8 mouse cellular contexts compared by ENCODE assay signal in the genomic region with DNA sequence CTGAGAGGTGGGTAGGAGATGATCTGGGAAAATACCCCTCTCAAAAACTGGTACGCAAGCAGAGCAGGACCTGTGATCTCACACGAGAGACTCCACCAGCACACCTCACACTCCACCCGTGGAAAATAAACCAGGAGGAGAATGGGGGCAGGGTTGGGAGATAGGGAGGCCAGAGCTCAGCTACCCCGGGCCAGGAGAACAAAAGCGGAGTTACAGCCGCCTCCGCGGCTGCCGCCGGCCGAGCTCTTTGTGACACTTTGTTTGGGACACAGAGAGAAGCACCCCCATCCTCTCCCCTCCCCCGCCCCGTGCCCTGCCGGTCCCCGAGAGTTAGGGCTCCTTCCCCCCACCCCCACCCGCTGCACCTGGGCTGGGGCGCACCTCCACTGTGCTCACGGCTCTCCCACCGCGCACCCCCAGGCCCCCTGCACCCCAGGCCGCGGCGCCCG. TPM values are rescaled to one million over a fixed set of nuclear protein-coding genes. Genes with fewer than 3 reads are reported as not detected.
A peak's percentile ranks its signal among the peaks of the same experiment; 100 is the strongest.
DNase-seq lines count a peak whose midpoint lies in the region; ATAC-seq and TF ChIP-seq lines count a peak whose summit lies in the region.

No protein-coding gene starts in this region.

- H3K27ac ChIP-seq in heart, adult 2 months: peak overlapping the region; percentile 61
- H3K27ac ChIP-seq in forebrain, embryonic 10.5 days: peak overlapping the region; percentile 100
- H3K27ac ChIP-seq in thymus, adult 2 months (ENCODE audit: control insufficient read depth, insufficient read depth, low read length): peak overlapping the region; percentile 97

- intact Hi-C loops in heart, adult 2 months (cut with DNase I): loop anchor here (10.0 kb wide), 1 partner anchor 261 kb away; a partner anchor contains a TSS

- no peak for TF ChIP-seq EP300 in heart, adult 2 months (IDR thresholded peaks at IDR 0.05; ENCODE audit: insufficient read depth, low read depth, low read length)

- H3K9me3 ChIP-seq in forebrain, embryonic 10.5 days: no peaks in the 10 kb centered on the region

- H3K36me3 ChIP-seq in heart, adult 2 months (ENCODE audit: control insufficient read depth, insufficient read depth, low read length): no peaks in the 10 kb centered on the region; the same call in 1 of the 2 replicates
- H3K36me3 ChIP-seq in forebrain, embryonic 10.5 days (replicated peaks): peaks cover 23% of the 10 kb centered on the region
- H3K36me3 ChIP-seq in thymus, adult 2 months (ENCODE audit: control insufficient read depth, insufficient read depth, low read length): no peaks in the 10 kb centered on the region

- H3K79me2 ChIP-seq in heart, adult 2 months (replicated peaks; ENCODE audit: control insufficient read depth, insufficient read depth, low read length): no peaks in the 10 kb centered on the region

- no peak for TF ChIP-seq POLR2A in heart, adult 2 months (IDR thresholded peaks at IDR 0.05; ENCODE audit: insufficient read depth, low read depth, low read length)
- TF ChIP-seq POLR2A in thymus, adult 2 months (IDR thresholded peaks at IDR 0.05; ENCODE audit: control insufficient read depth, extremely low read depth, insufficient read depth, low read length, poor library complexity): peak; percentile 73

- H3K27me3 ChIP-seq in heart, adult 2 months (ENCODE audit: control insufficient read depth, insufficient read depth, low read length): no peaks in the 10 kb centered on the region
- H3K27me3 ChIP-seq in forebrain, embryonic 10.5 days (ENCODE audit: poor library complexity, severe bottlenecking): no peaks in the 10 kb centered on the region
- H3K27me3 ChIP-seq in thymus, adult 2 months (ENCODE audit: control insufficient read depth, insufficient read depth, low read length): no peaks in the 10 kb centered on the region

- 4% methylated on average over 18 of the region's 24 CpGs for WGBS in heart, adult 2 months
- WGBS in forebrain, embryonic 10.5 days: 0% methylated on average over 24 of the region's 24 CpGs
- under 1% methylated on average over 23 of the region's 24 CpGs for WGBS in thymus, adult 2 months

- no peak for TF ChIP-seq CTCF in heart, adult 2 months (IDR thresholded peaks at IDR 0.05)
- no peak for TF ChIP-seq CTCF in thymus, adult 2 months (IDR thresholded peaks at IDR 0.05; ENCODE audit: borderline replicate concordance, control insufficient read depth, extremely low read depth, insufficient read depth, low read length, poor library complexity)

- peak; percentile 48 to 53 for DNase-seq in heart, adult 2 months
- no peak for DNase-seq in heart, adult 8-10 months (ENCODE audit: low spot score)
- peak; percentile 60 for DNase-seq in adrenal gland, postnatal 25 days
- DNase-seq in forebrain, embryonic 10.5 days (ENCODE audit: extremely low spot score, low spot score): peak; percentile 73
- peak; percentile 52 for DNase-seq in mesoderm, embryonic 11.5 days (ENCODE audit: low read depth, low spot score)
- DNase-seq in thymus, adult 2 months: peak; percentile 84
- no peak for DNase-seq in left cerebral cortex, adult 11 months (ENCODE audit: low spot score)

- ATAC-seq in inflammation-experienced regulatory T-cells, adult 6 months: peak; percentile 20

- peaks cover 5% of the 10 kb centered on the region for H3K4me1 ChIP-seq in heart, adult 2 months (ENCODE audit: control insufficient read depth, insufficient read depth, low read length)
- peaks cover 90% of the 10 kb centered on the region for H3K4me1 ChIP-seq in forebrain, embryonic 10.5 days
- H3K4me1 ChIP-seq in thymus, adult 2 months (replicated peaks; ENCODE audit: control insufficient read depth, insufficient read depth, low read length): peaks cover 37% of the 10 kb centered on the region

- peak overlapping the region; percentile 33 for H3K4me3 ChIP-seq in heart, adult 2 months
- peak overlapping the region; percentile 80 for H3K4me3 ChIP-seq in forebrain, embryonic 10.5 days
- peak overlapping the region; percentile 61 for H3K4me3 ChIP-seq in thymus, adult 2 months (ENCODE audit: control insufficient read depth, insufficient read depth, low read length)

- peak overlapping the region; percentile 74 for H3K9ac ChIP-seq in heart, adult 2 months (ENCODE audit: low read depth, low read length)

RNA-seq across cellular contexts. Expression of a gene that starts 1.7 kb away (rescaled TPM):
- 1 to 10 TPM; 2.2 to 4.2 TPM for total RNA-seq in heart, adult 2 months (2021)
- polyA plus RNA-seq in heart, adult 2 months (2012; rRNA removed): 2.8 and 3.8 TPM in 2 replicates
- 1 to 10 TPM; 1.6 to 4.4 (median 2.5) TPM for total RNA-seq in heart, adult 8-10 months (2022)
- total RNA-seq in adrenal gland, postnatal 25 days (2021): 0.97 and 1.8 TPM in 2 replicates
- 0.63 and 0.96 TPM in 2 replicates for polyA plus RNA-seq in forebrain, embryonic 10.5 days (2016; fragmentation: Nextera tagmentation; extraction: Ambion mirVana)
- polyA plus RNA-seq in inflammation-experienced regulatory T-cells, adult 6 months (2017; shearing (Covaris generic)): under 1 TPM in 1 of 3 experiments, not detected in 2; 0.87 TPM
- polyA plus RNA-seq in thymus, adult 2 months (2012; rRNA removed): 2.9 TPM in 2 replicates

RNA-seq across cellular contexts. Expression of a gene that starts 6.7 kb away (rescaled TPM):
- 10 to 100 TPM; 26.8 to 30.0 TPM for total RNA-seq in heart, adult 2 months (2021)
- 38.6 and 42.0 TPM in 2 replicates for polyA plus RNA-seq in heart, adult 2 months (2012; rRNA removed)
- 10 to 100 TPM; 22.5 to 29.9 (median 24.6) TPM for total RNA-seq in heart, adult 8-10 months (2022)
- total RNA-seq in adrenal gland, postnatal 25 days (2021): 58.4 and 63.3 TPM in 2 replicates
- 85.4 and 87.6 TPM in 2 replicates for polyA plus RNA-seq in forebrain, embryonic 10.5 days (2016; fragmentation: Nextera tagmentation; extraction: Ambion mirVana)
- polyA plus RNA-seq in inflammation-experienced regulatory T-cells, adult 6 months (2017; shearing (Covaris generic)): 1 to 10 TPM; 1.4 to 1.9 (median 1.6) TPM
- polyA plus RNA-seq in thymus, adult 2 months (2012; rRNA removed): 253 and 269 TPM in 2 replicates

RNA-seq across cellular contexts. Expression of a gene that starts 28.5 kb away (rescaled TPM):
- not detected for total RNA-seq in heart, adult 2 months (2021)
- not detected in 2 replicates for polyA plus RNA-seq in heart, adult 2 months (2012; rRNA removed)
- not detected for total RNA-seq in heart, adult 8-10 months (2022)
- not detected in 2 replicates for total RNA-seq in adrenal gland, postnatal 25 days (2021)
- not detected in 2 replicates for polyA plus RNA-seq in forebrain, embryonic 10.5 days (2016; fragmentation: Nextera tagmentation; extraction: Ambion mirVana)
- not detected for polyA plus RNA-seq in inflammation-experienced regulatory T-cells, adult 6 months (2017; shearing (Covaris generic))
- polyA plus RNA-seq in thymus, adult 2 months (2012; rRNA removed): not detected in 2 replicates

RNA-seq across cellular contexts. Expression of a gene that starts 29.3 kb away (rescaled TPM):
- 10 to 100 TPM; 27.2 to 27.8 TPM for total RNA-seq in heart, adult 2 months (2021)
- polyA plus RNA-seq in heart, adult 2 months (2012; rRNA removed): 42.6 and 49.0 TPM in 2 replicates
- 10 to 100 TPM; 20.4 to 31.0 (median 24.0) TPM for total RNA-seq in heart, adult 8-10 months (2022)
- 55.7 and 59.3 TPM in 2 replicates for total RNA-seq in adrenal gland, postnatal 25 days (2021)
- 97.5 and 102 TPM in 2 replicates for polyA plus RNA-seq in forebrain, embryonic 10.5 days (2016; fragmentation: Nextera tagmentation; extraction: Ambion mirVana)
- polyA plus RNA-seq in inflammation-experienced regulatory T-cells, adult 6 months (2017; shearing (Covaris generic)): 1 to 10 TPM in 1 of 3 experiments, under 1 TPM in 2; 0.41 to 1.3 (median 0.90) TPM
- polyA plus RNA-seq in thymus, adult 2 months (2012; rRNA removed): 55.2 and 62.3 TPM in 2 replicates

Comparison
In these comparisons a context has a peak if more than half of its experiments do, and no peak if none do; other contexts are left out.
1. DNase-seq: peak in heart, adult 2 months (2 of 2), adrenal gland, postnatal 25 days (single experiment), forebrain, embryonic 10.5 days (single experiment), mesoderm, embryonic 11.5 days (single experiment) and thymus, adult 2 months (single experiment); none in heart, adult 8-10 months (single experiment) and left cerebral cortex, adult 11 months (single experiment).
2. RNA of a gene that starts 6.7 kb away (polyA plus RNA-seq): 253 to 269 TPM in thymus, adult 2 months, 85.4 to 87.6 TPM in forebrain, embryonic 10.5 days and 38.6 to 42.0 TPM in heart, adult 2 months; 1.4 to 1.9 TPM in inflammation-experienced regulatory T-cells, adult 6 months; every median in the first group is over 10 times any median in the second.
3. Peak in every context shown above with its lines, with median percentiles within 50 percentile points of each other: H3K27ac ChIP-seq and H3K4me3 ChIP-seq.